Comparison of ENCODE assay signal across 8 mouse cellular contexts in the genomic region with DNA sequence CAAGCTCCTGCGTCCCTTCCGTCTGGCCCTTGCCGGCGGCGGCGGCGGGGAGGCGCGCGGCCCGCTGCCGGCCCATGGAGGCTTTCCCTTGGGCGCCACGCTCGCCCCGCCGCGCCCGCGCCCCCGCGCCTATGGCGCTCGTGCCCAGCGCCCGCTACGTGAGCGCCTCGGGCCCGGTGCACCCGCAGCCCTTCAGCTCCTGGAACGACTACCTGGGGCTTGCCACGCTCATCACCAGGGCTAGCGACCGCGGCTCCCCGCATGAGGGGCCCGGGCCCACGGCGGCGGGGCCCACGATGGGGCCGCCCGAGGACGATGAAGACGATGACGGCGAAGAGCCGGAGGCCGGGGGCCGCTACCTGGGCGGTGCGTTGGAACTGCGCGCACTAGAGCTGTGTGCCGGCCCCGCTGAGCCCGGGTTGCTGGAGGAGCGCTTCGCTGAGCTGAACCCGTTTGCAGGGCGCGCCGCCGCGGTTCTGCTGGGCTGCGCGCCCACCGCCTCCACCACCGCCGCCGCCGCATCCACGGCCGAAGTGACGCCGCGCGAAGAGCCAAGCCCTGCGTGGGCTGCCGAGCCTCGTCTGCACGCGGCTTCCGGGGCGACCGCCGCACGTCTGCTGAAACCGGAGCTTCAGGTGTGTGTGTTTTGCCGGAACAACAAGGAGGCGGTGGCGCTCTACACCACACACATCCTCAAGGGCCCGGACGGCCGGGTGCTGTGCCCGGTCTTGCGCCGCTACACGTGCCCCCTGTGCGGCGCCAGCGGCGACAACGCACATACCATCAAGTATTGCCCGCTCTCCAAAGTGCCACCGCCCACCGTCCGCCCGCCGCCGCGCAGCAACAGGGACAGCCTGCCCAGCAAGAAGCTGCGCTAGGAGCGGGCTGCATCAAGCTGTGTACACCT. TPM values are rescaled to one million over a fixed set of nuclear protein-coding genes. Genes with fewer than 3 reads are reported as not detected.
DNase-seq lines count a peak whose midpoint lies in the region; ATAC-seq and TF ChIP-seq lines count a peak whose summit lies in the region.

No protein-coding gene starts in this region.

- under 1% methylated on average over 106 of the region's 115 CpGs for WGBS in forebrain, embryonic 14.5 days
- under 1% methylated on average over 105 of the region's 115 CpGs for WGBS in hindbrain, embryonic 13.5 days

- peak; percentile 33 for DNase-seq in G1E (ENCODE audit: low spot score)
- DNase-seq in forebrain, embryonic 14.5 days (ENCODE audit: low spot score), result peak; percentile 58
- DNase-seq in left cerebral cortex, adult 11 months (ENCODE audit: low spot score), result peak; percentile 45
- peak; percentile 41 for DNase-seq in lung, postnatal 25 days (ENCODE audit: low spot score)
- DNase-seq in retina, postnatal 7 days (ENCODE audit: low read depth, low spot score), result peak; percentile 16
- peak; percentile 36 for DNase-seq in urinary bladder, adult 2 months (ENCODE audit: low spot score)

- H3K36me3 ChIP-seq in G1E (replicated peaks), result peaks cover 20% of the 10 kb centered on the region
- peaks cover 22% of the 10 kb centered on the region for H3K36me3 ChIP-seq in forebrain, embryonic 14.5 days (ENCODE audit: control insufficient read depth, insufficient read depth, low read length)
- H3K36me3 ChIP-seq in hindbrain, embryonic 13.5 days, result peaks cover 10% of the 10 kb centered on the region

- peaks cover 32% of the 10 kb centered on the region for H3K4me1 ChIP-seq in G1E (ENCODE audit: insufficient read depth, low read depth, low read length)
- peaks cover 10% of the 10 kb centered on the region; the same call in 1 of the 2 replicates for H3K4me1 ChIP-seq in forebrain, embryonic 14.5 days (ENCODE audit: control insufficient read depth, insufficient read depth, low read length)
- H3K4me1 ChIP-seq in hindbrain, embryonic 13.5 days (replicated peaks), result peaks cover 28% of the 10 kb centered on the region

- H3K27ac ChIP-seq in forebrain, embryonic 14.5 days (ENCODE audit: low read depth, low read length), result peak overlapping the region; percentile 82
- H3K27ac ChIP-seq in hindbrain, embryonic 13.5 days, result peak overlapping the region; percentile 95

- no peaks in the 10 kb centered on the region for H3K9me3 ChIP-seq in G1E (replicated peaks)
- no peaks in the 10 kb centered on the region for H3K9me3 ChIP-seq in forebrain, embryonic 14.5 days (replicated peaks; ENCODE audit: control insufficient read depth, low read length)
- no peaks in the 10 kb centered on the region for H3K9me3 ChIP-seq in hindbrain, embryonic 13.5 days

- peaks cover 3% of the 10 kb centered on the region; the same call in 1 of the 2 replicates for H3K27me3 ChIP-seq in G1E (ENCODE audit: insufficient read depth, low read length)
- 0 out of 2 replicates have a peak, but pooled peaks cover 2% of the 10 kb centered on the region for H3K27me3 ChIP-seq in forebrain, embryonic 14.5 days (replicated peaks; ENCODE audit: control insufficient read depth, insufficient read depth, low read length)
- H3K27me3 ChIP-seq in hindbrain, embryonic 13.5 days, result peaks cover 14% of the 10 kb centered on the region

- H3K9ac ChIP-seq in forebrain, embryonic 14.5 days (ENCODE audit: low read length), result peak overlapping the region; percentile 78
- peak overlapping the region; percentile 90 for H3K9ac ChIP-seq in hindbrain, embryonic 13.5 days

- no peak for TF ChIP-seq CTCF in G1E (IDR thresholded peaks at IDR 0.05; ENCODE audit: low read depth, low read length)

- peak overlapping the region; percentile 95 for H3K4me2 ChIP-seq in forebrain, embryonic 14.5 days (ENCODE audit: low read length)
- peak overlapping the region; percentile 77 for H3K4me2 ChIP-seq in hindbrain, embryonic 13.5 days

- no peak for ATAC-seq in G1E (ENCODE audit: extremely low read depth, insufficient number of reproducible peaks, low FRiP score, poor library complexity, severe bottlenecking)
- peak; percentile 57 for ATAC-seq in cerebellum, adult (ENCODE audit: insufficient number of reproducible peaks, low FRiP score, low TSS enrichment)
- peak; percentile 80 for ATAC-seq in forebrain, embryonic 14.5 days
- peak; percentile 85 for ATAC-seq in hindbrain, embryonic 13.5 days (ENCODE audit: low FRiP score)

- peak overlapping the region; percentile 85 for H3K4me3 ChIP-seq in G1E (ENCODE audit: low read depth, low read length)
- H3K4me3 ChIP-seq in forebrain, embryonic 14.5 days (ENCODE audit: low read depth, low read length), result peak overlapping the region; percentile 73
- H3K4me3 ChIP-seq in hindbrain, embryonic 13.5 days, result peak overlapping the region; percentile 82

RNA-seq across cellular contexts. Expression of a gene that starts 0.7 kb away (rescaled TPM):
- total RNA-seq in G1E (2014; fragmentation: Nextera tagmentation) (2.6 and 4.0 TPM in 2 replicates), G1E (2017) (4.4 and 4.6 TPM in 2 replicates)
- 2.1 and 2.7 TPM in 2 replicates for polyA plus RNA-seq in G1E (2012)
- 16.1 and 16.3 TPM in 2 replicates for polyA plus RNA-seq in forebrain, embryonic 14.5 days (2014; fragmentation: Nextera tagmentation; extraction: Ambion mirVana)
- 13.5 and 14.0 TPM in 2 replicates for polyA plus RNA-seq in hindbrain, embryonic 13.5 days (2015; fragmentation: Nextera tagmentation; extraction: Ambion mirVana)
- 0.63 and 0.67 TPM in 2 replicates for polyA plus RNA-seq in urinary bladder, adult 2 months (2012; rRNA removed)

RNA-seq across cellular contexts. Expression of a gene that starts 34.0 kb away (rescaled TPM):
- total RNA-seq in G1E (2014; fragmentation: Nextera tagmentation) (415 and 493 TPM in 2 replicates), G1E (2017) (261 and 323 TPM in 2 replicates)
- polyA plus RNA-seq in G1E (2012), result 101 and 135 TPM in 2 replicates
- polyA plus RNA-seq in forebrain, embryonic 14.5 days (2014; fragmentation: Nextera tagmentation; extraction: Ambion mirVana), result 107 and 115 TPM in 2 replicates
- 112 and 121 TPM in 2 replicates for polyA plus RNA-seq in hindbrain, embryonic 13.5 days (2015; fragmentation: Nextera tagmentation; extraction: Ambion mirVana)
- polyA plus RNA-seq in urinary bladder, adult 2 months (2012; rRNA removed), result 83.2 and 102 TPM in 2 replicates

RNA-seq across cellular contexts. Expression of a gene that starts 54.9 kb away (rescaled TPM):
- total RNA-seq in G1E (2014; fragmentation: Nextera tagmentation) (74.6 and 90.0 TPM in 2 replicates), G1E (2017) (26.6 and 29.7 TPM in 2 replicates)
- 3.3 and 5.3 TPM in 2 replicates for polyA plus RNA-seq in G1E (2012)
- 49.7 and 54.1 TPM in 2 replicates for polyA plus RNA-seq in forebrain, embryonic 14.5 days (2014; fragmentation: Nextera tagmentation; extraction: Ambion mirVana)
- 39.7 and 43.6 TPM in 2 replicates for polyA plus RNA-seq in hindbrain, embryonic 13.5 days (2015; fragmentation: Nextera tagmentation; extraction: Ambion mirVana)
- polyA plus RNA-seq in urinary bladder, adult 2 months (2012; rRNA removed), result 31.2 and 34.0 TPM in 2 replicates
